Mouse (Mus musculus): ENCODE results near the gene Ctbp2.

Gene Ctbp2

GRCm38 (mm10) chr7:133007343-133007742 lies 116.8 kb downstream of the Ctbp2 start:
- in situ Hi-C loops (cut with MboI) = loop anchor here (10.0 kb wide), 1 partner anchor 353 kb away; no protein-coding TSS in a partner anchor

GRCm38 (mm10) chr7:133005772-133006171 lies 118.4 kb downstream of the Ctbp2 start:
- in situ Hi-C loops (cut with MboI) = loop anchor here (10.0 kb wide), 1 partner anchor 351 kb away; no protein-coding TSS in a partner anchor

DNA sequence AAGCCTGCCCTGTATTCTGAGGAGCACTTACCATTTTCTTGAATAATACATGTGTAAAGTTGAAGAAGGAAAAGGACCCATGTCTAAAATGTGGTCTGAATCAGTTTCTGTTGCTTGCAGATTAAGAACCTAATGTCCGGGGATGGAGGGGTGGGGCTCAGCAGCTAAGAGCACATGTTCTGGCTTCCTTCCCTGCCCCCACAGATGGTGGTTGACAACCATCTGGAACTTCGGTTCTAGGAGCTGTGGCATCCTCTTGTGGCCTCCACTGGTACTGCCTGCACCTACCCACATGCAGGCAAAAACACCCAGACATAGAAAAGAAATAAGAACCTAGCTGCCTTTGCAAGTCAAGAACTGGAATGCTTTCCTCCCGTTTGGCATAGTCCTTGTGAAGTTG lies 120.7 kb downstream of the Ctbp2 start:
- in situ Hi-C loops (cut with MboI) = loop anchor here (10.0 kb wide), 1 partner anchor 349 kb away; no protein-coding TSS in a partner anchor

DNA sequence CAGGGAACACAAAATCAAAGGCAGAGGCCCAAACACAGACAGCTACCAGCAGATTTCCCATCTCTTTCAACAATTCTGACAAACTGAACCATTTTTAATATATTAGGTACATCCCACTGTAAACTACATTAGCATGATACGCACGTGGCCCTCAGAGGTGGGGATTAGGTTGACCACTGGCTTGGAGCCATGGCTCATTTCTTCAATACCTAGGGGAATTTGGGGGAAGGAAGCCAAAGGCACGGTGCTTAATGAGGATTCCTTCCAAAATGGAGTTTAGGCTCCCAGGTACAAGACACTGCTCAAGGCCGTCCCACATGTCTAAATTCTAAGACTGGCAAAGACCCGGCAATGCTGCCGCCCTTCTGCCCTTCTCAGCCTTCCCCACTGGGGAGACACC lies 121.9 kb downstream of the Ctbp2 start:
- in situ Hi-C loops (cut with MboI) = loop anchor here (10.0 kb wide), 1 partner anchor 347 kb away; no protein-coding TSS in a partner anchor

DNA sequence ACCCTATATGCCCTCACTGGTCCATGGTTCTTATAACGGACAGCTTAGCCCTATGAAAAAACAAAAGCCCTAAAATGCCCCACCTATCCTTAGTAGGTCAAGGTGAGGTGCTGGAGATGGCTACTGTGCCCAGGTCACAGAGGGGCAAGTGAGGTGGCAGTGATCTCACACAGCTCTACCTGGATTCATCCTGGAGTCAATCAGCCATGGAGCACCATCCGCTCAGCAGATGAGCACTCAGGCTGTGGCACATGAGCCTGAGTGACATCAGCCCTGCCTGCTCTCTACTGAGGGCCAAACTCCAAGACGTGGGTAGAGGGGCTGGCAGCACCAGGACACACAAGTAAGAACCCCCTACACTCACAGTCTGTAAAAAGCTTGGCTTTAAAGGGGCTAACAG lies 122.8 kb downstream of the Ctbp2 start:
- in situ Hi-C loops (cut with MboI) = loop anchor here (10.0 kb wide), 1 partner anchor 347 kb away; no protein-coding TSS in a partner anchor

- in situ Hi-C loops (cut with MboI) = no loop called here
These were observed 125.1 kb downstream of the Ctbp2 start for GRCm38 (mm10) chr7:132999061-132999460.

- in situ Hi-C loops (cut with MboI) = no loop called here
These were observed 125.5 kb downstream of the Ctbp2 start for GRCm38 (mm10) chr7:132998639-132999038.

DNA sequence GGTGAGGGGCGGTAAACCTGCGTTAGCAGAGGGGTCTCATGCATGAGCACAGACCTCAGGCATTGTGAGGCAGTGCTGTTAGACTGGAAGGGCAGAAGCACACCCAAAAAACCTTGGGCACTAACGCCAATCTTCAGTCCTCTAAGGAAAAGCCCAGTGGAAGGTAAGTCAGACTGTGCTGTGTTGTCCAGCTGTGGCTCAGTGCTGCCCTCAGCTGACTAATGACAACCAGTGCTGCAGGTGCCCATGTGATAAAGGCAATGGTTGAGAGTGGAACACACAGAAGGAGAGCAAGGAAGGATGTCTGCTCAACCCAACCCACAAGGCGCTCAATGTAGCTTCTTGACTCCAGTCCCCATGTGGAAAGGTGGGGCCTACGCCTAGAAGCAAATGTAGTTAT lies 127.8 kb downstream of the Ctbp2 start:
- in situ Hi-C loops (cut with MboI) = no loop called here

DNA sequence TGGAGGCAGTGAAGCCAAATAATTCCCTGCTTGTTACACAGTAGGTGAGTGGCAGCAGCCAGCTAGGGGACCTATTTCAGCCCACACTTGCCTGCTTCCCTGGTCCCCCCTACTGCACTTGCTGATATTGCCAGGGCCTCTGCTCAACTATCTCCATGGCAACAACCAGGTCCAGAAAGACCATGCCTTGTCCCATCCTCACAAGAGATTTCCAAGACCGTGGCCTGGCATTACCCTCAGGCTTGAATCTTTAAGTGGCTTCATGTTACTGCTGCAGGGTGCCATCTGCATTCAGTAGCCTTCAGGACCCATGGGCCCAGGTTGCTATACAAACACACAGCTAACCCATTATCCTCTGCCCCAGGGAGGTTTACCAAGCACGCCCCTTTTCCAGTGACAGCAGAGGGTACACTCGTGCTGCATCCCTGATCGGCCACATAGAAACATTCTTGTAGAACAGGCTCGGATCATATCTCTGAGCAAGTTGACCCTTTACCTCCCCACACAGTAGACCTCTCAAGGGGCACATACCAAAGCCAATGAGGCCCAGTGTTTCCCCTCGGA lies 129.4 kb downstream of the Ctbp2 start:
- in situ Hi-C loops (cut with MboI) = no loop called here

- in situ Hi-C loops (cut with MboI) = no loop called here
These were observed 130.0 kb downstream of the Ctbp2 start for GRCm38 (mm10) chr7:132994120-132994519.

DNA sequence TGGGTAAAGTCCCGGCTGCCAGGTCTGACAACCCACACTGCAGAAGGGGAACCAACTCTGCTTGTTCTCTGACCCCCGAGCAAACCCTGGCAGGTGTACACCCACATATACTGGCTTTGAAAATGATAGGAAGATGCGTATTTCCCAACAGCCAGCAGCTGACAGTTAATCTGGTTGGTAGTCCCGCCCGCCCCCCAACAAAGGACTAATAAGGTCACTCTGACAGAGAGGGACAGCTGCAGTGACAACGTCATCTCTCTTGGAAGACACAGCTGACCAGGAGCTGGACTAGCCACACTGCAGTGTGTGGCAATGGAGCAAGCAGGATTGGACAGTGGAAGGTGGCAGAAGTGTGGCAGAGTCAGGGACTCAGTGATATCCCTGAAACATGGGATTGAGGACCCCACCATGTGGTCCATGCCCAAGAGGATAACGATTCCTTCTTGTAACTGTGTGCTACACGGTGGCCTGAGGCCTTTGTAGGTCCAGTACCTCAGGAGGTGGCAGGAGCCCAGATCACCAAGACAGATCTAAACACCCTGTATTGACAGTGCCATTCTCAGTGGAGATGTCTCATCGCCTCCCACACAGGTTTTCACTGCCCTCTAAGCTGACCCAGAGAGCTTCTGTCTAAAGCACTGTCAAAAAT lies 131.1 kb downstream of the Ctbp2 start:
- in situ Hi-C loops (cut with MboI) = no loop called here

DNA sequence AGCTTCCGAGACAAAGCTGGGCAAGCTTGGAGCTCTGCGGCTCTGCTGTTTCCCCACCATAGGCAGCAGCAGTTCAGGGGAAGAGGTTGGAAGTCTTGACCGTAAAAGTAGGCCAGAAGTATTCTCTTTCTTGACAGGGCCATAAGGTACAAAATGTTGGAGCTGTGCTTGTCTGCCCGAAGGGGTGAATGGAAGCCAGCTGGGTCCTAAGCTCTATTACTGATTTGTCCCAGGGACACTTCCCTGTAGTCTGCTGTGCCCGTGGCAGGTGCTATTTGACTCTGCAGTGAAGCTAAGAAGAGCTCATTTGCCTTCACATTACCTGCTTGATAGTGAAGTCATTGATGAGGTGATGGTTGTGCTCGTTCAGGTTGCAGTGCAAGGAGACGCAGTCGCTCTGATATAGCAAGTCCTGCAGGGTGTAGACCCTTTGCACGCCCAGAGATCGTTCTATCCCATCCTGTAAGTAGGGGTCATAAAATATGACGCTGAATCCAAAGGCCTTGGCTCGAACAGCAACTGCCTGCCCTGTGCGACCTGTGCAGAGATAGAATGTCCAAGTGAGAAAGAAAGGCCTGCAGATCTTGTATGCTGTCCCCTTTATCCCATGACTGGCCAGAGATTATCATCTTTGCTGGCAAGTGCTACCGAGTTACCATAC lies 132.8 kb downstream of the Ctbp2 start:
- in situ Hi-C loops (cut with MboI) = no loop called here

GRCm38 (mm10) chr7:132989839-132990238 lies 134.3 kb downstream of the Ctbp2 start:
- in situ Hi-C loops (cut with MboI) = no loop called here

DNA sequence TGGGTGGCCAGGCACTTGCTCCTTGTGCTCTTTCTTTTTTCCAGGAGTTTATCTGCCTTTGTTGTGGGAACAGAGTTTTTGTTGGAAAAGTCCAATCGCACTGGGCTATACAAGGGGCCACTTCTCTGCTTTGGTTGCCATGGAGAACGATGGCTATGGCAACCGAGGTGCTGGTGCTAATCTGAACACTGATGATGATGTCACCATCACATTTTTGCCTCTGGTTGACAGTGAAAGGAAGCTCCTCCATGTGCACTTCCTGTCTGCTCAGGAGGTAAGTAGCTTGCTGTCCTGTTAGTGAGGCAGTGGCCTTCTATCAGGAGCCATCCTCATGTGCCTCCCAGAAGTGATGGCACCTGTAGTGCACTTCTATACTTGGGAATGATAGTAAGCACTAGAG lies 141.5 kb downstream of the Ctbp2 start:
- in situ Hi-C loops (cut with MboI) = no loop called here

- in situ Hi-C loops (cut with MboI) = no loop called here
These were observed 146.2 kb downstream of the Ctbp2 start for GRCm38 (mm10) chr7:132977981-132978380.

- in situ Hi-C loops (cut with MboI) = no loop called here
These were observed 148.1 kb downstream of the Ctbp2 start for GRCm38 (mm10) chr7:132976079-132976478.

DNA sequence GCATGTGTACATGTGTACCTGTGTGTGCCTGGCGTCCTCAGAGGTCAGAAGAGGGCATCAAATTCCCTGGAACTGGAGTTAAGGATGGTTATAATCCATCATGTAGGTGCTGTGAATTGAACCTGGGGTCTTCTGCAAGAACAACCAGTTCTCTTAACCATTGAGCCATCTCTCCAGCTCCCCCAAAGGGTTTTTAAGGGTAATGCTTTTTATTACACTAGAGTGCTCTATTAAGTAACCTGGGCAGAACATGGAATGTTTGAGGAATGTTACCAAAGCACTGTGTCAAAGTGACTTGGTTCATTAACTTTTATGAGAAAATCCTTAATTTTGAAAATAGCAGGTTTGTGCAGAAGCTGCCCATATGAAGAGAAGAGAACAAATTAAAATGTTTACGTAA lies 152.1 kb downstream of the Ctbp2 start:
- in situ Hi-C loops (cut with MboI) = no loop called here

- in situ Hi-C loops (cut with MboI) = no loop called here
These were observed 158.4 kb downstream of the Ctbp2 start for GRCm38 (mm10) chr7:132965707-132966106.

- in situ Hi-C loops (cut with MboI) = no loop called here
These were observed 159.8 kb downstream of the Ctbp2 start for GRCm38 (mm10) chr7:132964395-132964794.

DNA sequence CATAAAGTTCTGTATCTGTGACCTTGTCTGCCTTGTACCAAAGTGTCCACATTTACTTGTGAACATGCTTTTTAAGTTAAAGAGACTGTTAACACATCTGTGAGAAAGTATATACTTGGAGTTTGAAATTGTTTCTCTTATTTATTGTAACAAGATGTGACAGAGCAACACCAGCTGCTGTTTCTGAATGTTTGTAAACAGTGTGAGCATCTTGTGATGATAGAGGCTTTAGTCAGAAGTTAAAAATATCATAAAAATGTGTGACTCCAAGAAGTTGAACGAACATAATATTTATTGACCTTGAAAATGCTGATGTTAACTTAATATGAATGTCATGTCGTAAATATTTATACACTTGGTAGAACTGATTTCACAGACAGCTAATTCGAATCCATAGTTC lies 173.5 kb downstream of the Ctbp2 start:
- in situ Hi-C loops (cut with MboI) = no loop called here

DNA sequence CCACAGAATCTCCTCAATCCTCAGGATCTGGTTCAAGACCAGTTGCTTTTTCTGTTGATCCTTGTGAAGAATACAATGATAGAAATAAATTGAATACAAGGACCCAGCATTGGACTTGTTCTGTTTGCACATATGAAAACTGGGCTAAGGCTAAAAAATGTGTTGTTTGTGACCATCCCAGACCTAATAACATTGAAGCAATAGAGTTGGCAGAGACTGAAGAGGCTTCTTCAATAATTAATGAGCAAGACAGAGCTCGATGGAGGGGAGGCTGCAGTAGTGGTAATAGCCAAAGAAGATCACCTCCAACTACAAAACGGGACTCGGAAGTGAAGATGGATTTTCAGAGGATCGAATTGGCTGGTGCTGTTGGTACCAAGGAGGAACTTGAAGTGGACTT lies 174.2 kb downstream of the Ctbp2 start:
- in situ Hi-C loops (cut with MboI) = no loop called here

GRCm38 (mm10) chr7:132940569-132940968 lies 183.6 kb downstream of the Ctbp2 start:
- in situ Hi-C loops (cut with MboI) = no loop called here

GRCm38 (mm10) chr7:132939118-132939517 lies 185.0 kb downstream of the Ctbp2 start:
- in situ Hi-C loops (cut with MboI) = no loop called here

Measured in mature B cell (primary cell).